31 mouse cellular contexts compared by ENCODE assay signal in the genomic region with DNA sequence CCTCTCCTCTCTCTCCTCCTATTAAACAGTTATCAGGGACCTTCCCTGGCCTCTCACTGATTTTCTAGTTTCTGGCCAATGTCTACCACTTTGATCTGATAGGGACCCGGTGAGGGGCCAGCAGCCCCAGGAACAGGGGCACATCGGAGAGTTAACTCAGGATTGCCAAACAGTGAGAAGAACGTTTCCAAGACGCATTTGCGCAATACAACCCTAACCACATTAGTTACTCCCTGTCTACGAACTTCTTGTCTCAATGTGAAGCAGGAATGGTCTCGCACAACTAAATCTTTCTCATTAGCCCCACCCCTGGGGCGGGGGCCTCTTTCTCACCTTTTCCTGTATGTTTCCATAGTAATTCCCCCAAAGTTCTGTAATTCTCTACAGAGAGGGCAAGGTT. TPM values are rescaled to one million over a fixed set of nuclear protein-coding genes. Genes with fewer than 3 reads are reported as not detected.
DNase-seq lines count a peak whose midpoint lies in the region; ATAC-seq and TF ChIP-seq lines count a peak whose summit lies in the region.
"Had no signal": no experiment of that assay in that cellular context is flagged by ENCODE, and none has a peak within 500 bp of the region (broad histone marks: within the 10 kb centered on the region; RNA-seq: fewer than 3 reads in every experiment).

No protein-coding gene starts in this region.

- ATAC-seq in liver, embryonic 15.5 days (ENCODE audit: insufficient read depth): no peak
- peak; percentile 31; the same call in 1 of the 2 replicates for ATAC-seq in intestine, embryonic 16.5 days
- ATAC-seq: CD4-positive, CD25-positive, alpha-beta regulatory T cell, adult 4 months; forebrain, embryonic 16.5 days had no signal

- no peaks in the 10 kb centered on the region for H3K27me3 ChIP-seq in liver, embryonic 15.5 days
- no peaks in the 10 kb centered on the region for H3K27me3 ChIP-seq in intestine, embryonic 16.5 days (replicated peaks; ENCODE audit: control insufficient read depth, insufficient read depth, low read length)
- no peaks in the 10 kb centered on the region for H3K27me3 ChIP-seq in embryonic facial prominence, embryonic 10.5 days (replicated peaks; ENCODE audit: low read depth, poor library complexity, severe bottlenecking)
- H3K27me3 ChIP-seq: embryonic facial prominence, embryonic 13.5 days; hindbrain, embryonic 12.5 days; kidney, embryonic 15.5 days; limb, embryonic 13.5 days; liver, embryonic 13.5 days; lung, embryonic 15.5 days; midbrain, embryonic 12.5 days; stomach, embryonic 15.5 days had no signal

- H3K9ac ChIP-seq in liver, embryonic 15.5 days: no peak overlapping the region
- H3K9ac ChIP-seq in intestine, embryonic 16.5 days (ENCODE audit: low read depth, low read length): no peak overlapping the region
- H3K9ac ChIP-seq: embryonic facial prominence, embryonic 13.5 days; hindbrain, embryonic 12.5 days; kidney, embryonic 15.5 days; limb, embryonic 13.5 days; liver, embryonic 13.5 days; lung, embryonic 15.5 days; midbrain, embryonic 12.5 days; stomach, embryonic 15.5 days had no signal

- no peak overlapping the region for H3K27ac ChIP-seq in liver, embryonic 15.5 days (replicated peaks)
- 0 out of 2 replicates have a peak overlapping the region, but pooled peaks have one; percentile 15 for H3K27ac ChIP-seq in bone marrow, adult 2 months (ENCODE audit: control insufficient read depth, insufficient read depth, low read depth, low read length, poor library complexity)
- no peak overlapping the region for H3K27ac ChIP-seq in intestine, embryonic 16.5 days (ENCODE audit: low read length)
- no peak overlapping the region for H3K27ac ChIP-seq in embryonic facial prominence, embryonic 10.5 days (replicated peaks)
- H3K27ac ChIP-seq: embryonic facial prominence, embryonic 13.5 days; gastrocnemius, adult 2 months; hindbrain, embryonic 12.5 days; kidney, embryonic 15.5 days; layer of hippocampus, adult 2 months; limb, embryonic 13.5 days; liver, embryonic 13.5 days; lung, embryonic 15.5 days; midbrain, embryonic 12.5 days; stomach, embryonic 15.5 days had no signal

- no peak for DNase-seq in liver
- peak; percentile 64 for DNase-seq in 416B (ENCODE audit: low read depth)
- DNase-seq in layer of hippocampus, adult 9-11 months: no peak
- DNase-seq in embryonic facial prominence, embryonic 10.5 days (ENCODE audit: low spot score): no peak
- DNase-seq in right cerebral cortex, postnatal 36 days (ENCODE audit: low spot score in 2 of 2): no peak
- DNase-seq: adrenal gland, adult 2 months; adrenal gland, postnatal 36 days; cerebellum, adult 11 months; cerebellum, adult 9-10 months; cerebellum, postnatal 36 days; embryo, embryonic 11 days; gastrocnemius, adult 2 months; heart, postnatal 36 days; kidney, adult 18-20 months; kidney, postnatal 36 days; liver, embryonic 13.5 days had no signal

- H3K4me2 ChIP-seq in liver, embryonic 15.5 days: peak overlapping the region; percentile 18; the same call in 1 of the 2 replicates
- H3K4me2 ChIP-seq in intestine, embryonic 16.5 days (ENCODE audit: low read depth, low read length): no peak overlapping the region
- H3K4me2 ChIP-seq: embryonic facial prominence, embryonic 13.5 days; heart, embryonic 11.5 days; hindbrain, embryonic 12.5 days; kidney, embryonic 15.5 days; limb, embryonic 13.5 days; liver, embryonic 13.5 days; lung, embryonic 15.5 days; midbrain, embryonic 12.5 days; stomach, embryonic 15.5 days had no signal

- H3K4me1 ChIP-seq in liver, embryonic 15.5 days (replicated peaks): peaks cover 27% of the 10 kb centered on the region
- peaks cover 2% of the 10 kb centered on the region; the same call in 1 of the 2 replicates for H3K4me1 ChIP-seq in bone marrow, adult 2 months (ENCODE audit: control insufficient read depth, insufficient read depth, low read length)
- H3K4me1 ChIP-seq in intestine, embryonic 16.5 days (ENCODE audit: control insufficient read depth, insufficient read depth, low read length): peaks cover 3% of the 10 kb centered on the region; the same call in 1 of the 2 replicates
- H3K4me1 ChIP-seq in embryonic facial prominence, embryonic 10.5 days: no peaks in the 10 kb centered on the region
- H3K4me1 ChIP-seq: embryonic facial prominence, embryonic 13.5 days; hindbrain, embryonic 12.5 days; kidney, embryonic 15.5 days; limb, embryonic 13.5 days; lung, embryonic 15.5 days; midbrain, embryonic 12.5 days; stomach, embryonic 15.5 days had no signal

- no peak for TF ChIP-seq POLR2A in bone marrow, adult 2 months (IDR thresholded peaks at IDR 0.05; ENCODE audit: borderline replicate concordance, control insufficient read depth, low read depth, low read length)

- WGBS in liver, embryonic 15.5 days (ENCODE audit: insufficient replicate concordance): 29% methylated on average over 8 of the region's 8 CpGs
- 28% methylated on average over 8 of the region's 8 CpGs for WGBS in bone marrow, adult 2 months
- 69% methylated on average over 8 of the region's 8 CpGs for WGBS in intestine, embryonic 16.5 days
- WGBS in embryonic facial prominence, embryonic 10.5 days: 87% methylated on average over 8 of the region's 8 CpGs

- H3K4me3 ChIP-seq in liver, embryonic 15.5 days (replicated peaks): no peak overlapping the region
- no peak overlapping the region for H3K4me3 ChIP-seq in bone marrow, adult 2 months (replicated peaks; ENCODE audit: control insufficient read depth, low read depth, low read length)
- no peak overlapping the region for H3K4me3 ChIP-seq in intestine, embryonic 16.5 days (ENCODE audit: low read length)
- H3K4me3 ChIP-seq in embryonic facial prominence, embryonic 10.5 days: no peak overlapping the region
- H3K4me3 ChIP-seq: embryonic facial prominence, embryonic 13.5 days; gastrocnemius, adult 2 months; hindbrain, embryonic 12.5 days; kidney, embryonic 15.5 days; layer of hippocampus, adult 2 months; limb, embryonic 13.5 days; liver, embryonic 13.5 days; lung, embryonic 15.5 days; megakaryocyte, embryonic 14.5 days; midbrain, embryonic 12.5 days; stomach, embryonic 15.5 days had no signal

- H3K36me3 ChIP-seq in liver, embryonic 15.5 days (replicated peaks): no peaks in the 10 kb centered on the region
- no peaks in the 10 kb centered on the region for H3K36me3 ChIP-seq in intestine, embryonic 16.5 days (ENCODE audit: control insufficient read depth, insufficient read depth, low read length)
- no peaks in the 10 kb centered on the region for H3K36me3 ChIP-seq in embryonic facial prominence, embryonic 10.5 days (replicated peaks)
- H3K36me3 ChIP-seq: embryonic facial prominence, embryonic 13.5 days; hindbrain, embryonic 12.5 days; kidney, embryonic 15.5 days; limb, embryonic 13.5 days; liver, embryonic 13.5 days; lung, embryonic 15.5 days; midbrain, embryonic 12.5 days; stomach, embryonic 15.5 days had no signal

- TF ChIP-seq CTCF in bone marrow, adult 2 months (IDR thresholded peaks at IDR 0.05; ENCODE audit: control insufficient read depth, insufficient read depth, low read length): no peak

- no peaks in the 10 kb centered on the region for H3K9me3 ChIP-seq in liver, embryonic 15.5 days (replicated peaks)
- no peaks in the 10 kb centered on the region for H3K9me3 ChIP-seq in intestine, embryonic 16.5 days (ENCODE audit: control insufficient read depth, low read length)
- H3K9me3 ChIP-seq in embryonic facial prominence, embryonic 10.5 days: no peaks in the 10 kb centered on the region
- H3K9me3 ChIP-seq: embryonic facial prominence, embryonic 13.5 days; hindbrain, embryonic 12.5 days; kidney, embryonic 15.5 days; limb, embryonic 13.5 days; liver, embryonic 13.5 days; lung, embryonic 15.5 days; megakaryocyte, embryonic 14.5 days; midbrain, embryonic 12.5 days; stomach, embryonic 15.5 days had no signal

RNA-seq across cellular contexts. Expression of gene Papss2, which starts 28.6 kb away (rescaled TPM):
- 5.9 and 6.6 TPM in 2 replicates for polyA plus RNA-seq in liver, embryonic 15.5 days (2015; fragmentation: Nextera tagmentation; extraction: Ambion mirVana)
- 1.4 and 4.3 TPM in 2 replicates for polyA plus RNA-seq in bone marrow, adult 2 months (2011; ENCODE audit: insufficient read depth, insufficient read length, low replicate concordance, missing spikeins)
- 11.0 and 13.5 TPM in 2 replicates for polyA plus RNA-seq in intestine, embryonic 16.5 days (2015; fragmentation: Nextera tagmentation; extraction: Ambion mirVana)
- polyA plus RNA-seq in embryonic facial prominence, embryonic 10.5 days (2016; fragmentation: Nextera tagmentation; extraction: Ambion mirVana): 1.6 and 3.1 TPM in 2 replicates
